Mouse (Mus musculus): ENCODE measurements around the gene Iffo1.

Gene Iffo1

GRCm38 (mm10) chr6:125145001-125145400 lies at the start of gene Iffo1:
Gene Iffo1, plus strand, starts transcription at chr6:125145241.
- DNase-seq: peak; percentile 91 to 95

- peak; percentile 98 to 99 for DNase-seq
These were observed 49.4 kb upstream of the Iffo1 start, which contains the start of gene Chd4 for GRCm38 (mm10) chr6:125095391-125096278. Gene Chd4, plus strand, starts transcription at chr6:125095981.

GRCm38 (mm10) chr6:125096279-125096596 lies 48.8 kb upstream of the Iffo1 start:
- no peak for DNase-seq

GRCm38 (mm10) chr6:125096597-125097345 lies 48.3 kb upstream of the Iffo1 start:
- DNase-seq: peak; percentile 80 to 90

GRCm38 (mm10) chr6:125097346-125097689 lies 47.7 kb upstream of the Iffo1 start:
- peak; percentile 48 to 65 for DNase-seq

GRCm38 (mm10) chr6:125097951-125098350 lies 47.1 kb upstream of the Iffo1 start:
- no peak for DNase-seq

GRCm38 (mm10) chr6:125098513-125098912 lies 46.5 kb upstream of the Iffo1 start:
- DNase-seq: no peak

GRCm38 (mm10) chr6:125099421-125099971 lies 45.5 kb upstream of the Iffo1 start:
- DNase-seq: peak; percentile 56 to 70

- DNase-seq: no peak
These were observed 43.6 kb upstream of the Iffo1 start for GRCm38 (mm10) chr6:125101444-125101843.

GRCm38 (mm10) chr6:125104223-125104622 lies 40.8 kb upstream of the Iffo1 start:
- no peak for DNase-seq

- no peak for DNase-seq
These were observed 37.3 kb upstream of the Iffo1 start for GRCm38 (mm10) chr6:125107705-125108104.

- DNase-seq: no peak
These were observed 35.7 kb upstream of the Iffo1 start for GRCm38 (mm10) chr6:125109371-125109770.

- DNase-seq: peak; percentile 72 to 75
These were observed 34.1 kb upstream of the Iffo1 start for GRCm38 (mm10) chr6:125110927-125111326.

- no peak for DNase-seq
These were observed 32.5 kb upstream of the Iffo1 start for GRCm38 (mm10) chr6:125112553-125112952.

GRCm38 (mm10) chr6:125119387-125119786 lies 25.7 kb upstream of the Iffo1 start:
- no peak for DNase-seq

- DNase-seq: no peak
These were observed 16.3 kb upstream of the Iffo1 start for GRCm38 (mm10) chr6:125128724-125129123.

- DNase-seq: peak in 1 of 2 experiments; percentile 32
These were observed 15.2 kb upstream of the Iffo1 start for GRCm38 (mm10) chr6:125129710-125130402.

- peak; percentile 91 to 94 for DNase-seq
These were observed 13.5 kb upstream of the Iffo1 start, which contains the start of gene Nop2 for GRCm38 (mm10) chr6:125131302-125132156. Gene Nop2, plus strand, starts transcription at chr6:125131909.

- DNase-seq: no peak
These were observed 12.6 kb upstream of the Iffo1 start for GRCm38 (mm10) chr6:125132470-125132869.

- peak; percentile 67 to 73 for DNase-seq
These were observed 7.9 kb upstream of the Iffo1 start for GRCm38 (mm10) chr6:125137002-125137671.

- no peak for DNase-seq
These were observed 5.3 kb upstream of the Iffo1 start for GRCm38 (mm10) chr6:125139747-125140146.

All from kidney, postnatal 4 days (tissue).